In genomic region chr6:22567891-22568290, GRCm38 (mm10) we compare ENCODE assay signal across 13 mouse cellular contexts.
"Had no signal": no experiment of that assay in that cellular context is flagged by ENCODE, and none has a peak within 500 bp of the region (broad histone marks: within the 10 kb centered on the region; RNA-seq: fewer than 3 reads in every experiment).

No protein-coding gene starts in this region.

- H3K4me1 ChIP-seq: limb, embryonic 10.5 days; liver, embryonic 12.5 days; midbrain, embryonic 15.5 days; neural tube, embryonic 12.5 days had no signal

- H3K4me3 ChIP-seq: left cerebral cortex, adult 2 months; limb, embryonic 10.5 days; liver, embryonic 12.5 days; midbrain, embryonic 15.5 days; neural tube, embryonic 12.5 days had no signal

- H3K9me3 ChIP-seq: limb, embryonic 10.5 days; liver, embryonic 12.5 days; midbrain, embryonic 15.5 days; neural tube, embryonic 12.5 days had no signal

- H3K27ac ChIP-seq: left cerebral cortex, adult 2 months; limb, embryonic 10.5 days; liver, embryonic 12.5 days; midbrain, embryonic 15.5 days; neural tube, embryonic 12.5 days; stomach, postnatal 0 days had no signal

- DNase-seq: kidney, postnatal 25 days; lung, embryonic 14.5 days; lung, postnatal 10 days; lung, postnatal 4 days; right cerebral cortex, postnatal 14 days; thymus, postnatal 4 days had no signal

- H3K4me2 ChIP-seq: liver, embryonic 12.5 days; lung, embryonic 14.5 days; midbrain, embryonic 11.5 days; midbrain, embryonic 15.5 days; neural tube, embryonic 12.5 days had no signal

- H3K9ac ChIP-seq: liver, embryonic 12.5 days; lung, embryonic 14.5 days; midbrain, embryonic 15.5 days; neural tube, embryonic 12.5 days had no signal

- H3K36me3 ChIP-seq: limb, embryonic 10.5 days; liver, embryonic 12.5 days; midbrain, embryonic 15.5 days; neural tube, embryonic 12.5 days had no signal

- H3K27me3 ChIP-seq: liver, embryonic 12.5 days; midbrain, embryonic 15.5 days; neural tube, embryonic 12.5 days had no signal

- ATAC-seq: liver, embryonic 12.5 days; midbrain, embryonic 15.5 days had no signal
